Mouse (Mus musculus) 3T3-L1 (cell line): Measurements from ENCODE around the gene Pgp.

Source experiments
- DNase-seq: peaks from one replicate; pipeline ENCODE4 v3.0.0-alpha.2; 2015; ENCODE audit warnings: low read depth, low spot score

The Pgp gene

DNA sequence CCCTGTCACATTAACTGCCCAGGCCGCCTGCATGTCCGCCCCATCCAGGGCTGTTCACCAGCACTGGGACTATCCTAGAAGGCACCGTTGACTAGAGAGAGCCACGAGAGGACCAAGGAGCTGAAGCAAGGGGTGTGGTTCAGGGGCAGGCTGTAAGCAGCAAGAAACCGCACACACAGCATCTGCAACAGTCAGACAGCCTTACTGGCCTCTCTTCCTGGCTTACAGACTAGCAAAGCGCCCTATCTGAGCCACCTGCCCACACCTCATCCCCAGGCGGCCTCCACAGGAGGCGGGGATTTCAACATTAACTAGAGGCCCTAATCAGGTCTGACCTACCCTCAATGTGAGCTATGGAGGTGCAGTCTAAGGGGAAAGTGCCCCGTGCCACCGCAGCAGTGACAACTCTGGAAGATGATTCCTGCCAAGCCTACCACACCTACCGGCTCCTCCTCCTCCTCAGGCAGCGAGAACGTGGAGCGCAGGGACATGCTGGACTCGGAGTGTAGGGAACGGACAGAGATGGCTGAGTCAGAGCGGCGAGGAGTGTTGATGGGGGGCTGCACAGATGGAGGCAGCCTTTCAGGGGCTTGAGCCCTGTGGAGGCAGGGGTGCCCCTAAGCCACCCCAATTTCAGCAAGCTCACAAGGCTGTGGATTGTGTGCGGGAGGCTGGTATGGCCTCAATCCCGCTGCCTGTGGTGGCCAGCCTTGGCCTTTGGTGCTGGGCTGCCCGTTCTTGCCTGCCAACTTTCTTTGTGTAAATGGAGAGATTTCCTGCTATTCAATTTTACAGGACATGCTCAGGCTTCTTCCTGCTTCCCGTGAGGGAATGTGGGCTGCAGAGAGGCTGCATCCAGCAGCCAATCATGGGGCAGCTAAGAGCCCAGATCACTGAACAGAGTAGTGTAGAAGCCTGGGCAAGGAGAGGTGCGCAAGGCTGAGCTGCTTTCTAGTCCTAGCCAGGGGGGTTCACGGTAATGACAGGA lies 44.4 kb downstream of the Pgp start:
- DNase-seq, result no peak

DNA sequence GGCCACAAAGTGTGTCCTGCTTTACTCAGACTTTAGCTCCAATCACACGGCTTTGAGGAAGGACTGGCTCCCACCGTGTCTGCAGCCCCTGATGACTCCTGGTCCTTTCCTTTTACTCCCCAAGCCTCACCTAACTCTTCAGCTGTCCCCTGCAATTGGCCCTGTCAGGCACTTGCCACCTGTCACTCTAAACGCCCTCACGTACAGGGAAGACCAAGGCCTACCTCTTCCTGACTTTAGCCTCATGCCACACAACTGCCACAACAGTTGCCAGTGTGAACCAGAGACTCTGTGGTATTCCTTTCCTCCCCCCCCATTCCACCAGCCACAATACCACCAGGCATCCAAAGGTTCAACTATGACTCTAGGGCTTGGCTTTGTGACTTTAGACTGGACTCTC lies 50.3 kb downstream of the Pgp start:
- no peak for DNase-seq
